Mouse (Mus musculus): ENCODE data around the gene Samd14. TPM values are rescaled to one million over a fixed set of nuclear protein-coding genes. Genes with fewer than 3 reads are reported as not detected.

Samd14 gene
- polyA plus RNA-seq, 1 experiment from 2014 or later = 8.0 TPM

Other genes starting within 250 kb of the Samd14 start
- not detected in 2 replicates for gene Tmem92, start 227.2 kb upstream of the Samd14 start, polyA plus RNA-seq (2015; fragmentation: Nextera tagmentation; extraction: Ambion mirVana)
- 825 and 1,122 TPM in 2 replicates for gene Col1a1, start 73.7 kb upstream of the Samd14 start, polyA plus RNA-seq (2015; fragmentation: Nextera tagmentation; extraction: Ambion mirVana)
- gene Hils1, start 42.3 kb upstream of the Samd14 start, polyA plus RNA-seq (2015; fragmentation: Nextera tagmentation; extraction: Ambion mirVana) = 0.15 and 0.22 TPM in 2 replicates
- 22.1 and 24.7 TPM in 2 replicates for gene Sgca, start 33.6 kb upstream of the Samd14 start, polyA plus RNA-seq (2015; fragmentation: Nextera tagmentation; extraction: Ambion mirVana)
- gene Ppp1r9b, start 18.8 kb upstream of the Samd14 start, polyA plus RNA-seq (2015; fragmentation: Nextera tagmentation; extraction: Ambion mirVana) = 5.0 and 6.6 TPM in 2 replicates
- gene Pdk2, start 31.5 kb downstream of the Samd14 start, polyA plus RNA-seq (2015; fragmentation: Nextera tagmentation; extraction: Ambion mirVana) = 114 and 117 TPM in 2 replicates
- 9.7 and 12.9 TPM in 2 replicates for gene Itga3, start 66.9 kb downstream of the Samd14 start, polyA plus RNA-seq (2015; fragmentation: Nextera tagmentation; extraction: Ambion mirVana)
- 0.08 and 0.10 TPM in 2 replicates for gene Dlx3, start 110.2 kb downstream of the Samd14 start, polyA plus RNA-seq (2015; fragmentation: Nextera tagmentation; extraction: Ambion mirVana)
- gene Dlx4, start 136.4 kb downstream of the Samd14 start, polyA plus RNA-seq (2015; fragmentation: Nextera tagmentation; extraction: Ambion mirVana) = 0.08 and 0.10 TPM in 2 replicates